Mouse (Mus musculus): ENCODE data around the gene Meioc. TPM values are rescaled to one million over a fixed set of nuclear protein-coding genes. Genes with fewer than 3 reads are reported as not detected.
"Not testable (repeated sequence)": the region's sequence is repeated elsewhere in the genome, so short reads cannot be mapped to it uniquely, and the experiment has no call there.

Meioc gene
- polyA plus RNA-seq, 1 experiment from 2014 or later: 1.1 TPM

GRCm38 (mm10) chr11:102697338-102698017, 34.0 kb downstream of the Meioc start, which contains the start of gene Ccdc43:
Gene Ccdc43, minus strand, starts transcription at chr11:102697782.
- H3K27me3 ChIP-seq: no peaks in the 10 kb centered on the region
- under 1% methylated on average over 49 of the region's 49 CpGs for WGBS
- H3K4me1 ChIP-seq: peaks cover 15% of the 10 kb centered on the region
- H3K4me2 ChIP-seq (replicated peaks): peak within 1 kb of the TSS; percentile 66
- H3K9me3 ChIP-seq: no peaks in the 10 kb centered on the region
- H3K27ac ChIP-seq: peak within 1 kb of the TSS; percentile 22; the same call in 1 of the 2 replicates
- H3K36me3 ChIP-seq: peaks cover 17% of the 10 kb centered on the region
- peak within 1 kb of the TSS; percentile 81 for H3K9ac ChIP-seq
- H3K4me3 ChIP-seq: peak within 1 kb of the TSS; percentile 66
- ATAC-seq (ENCODE audit: low FRiP score, low read depth): peak; percentile 90

DNA sequence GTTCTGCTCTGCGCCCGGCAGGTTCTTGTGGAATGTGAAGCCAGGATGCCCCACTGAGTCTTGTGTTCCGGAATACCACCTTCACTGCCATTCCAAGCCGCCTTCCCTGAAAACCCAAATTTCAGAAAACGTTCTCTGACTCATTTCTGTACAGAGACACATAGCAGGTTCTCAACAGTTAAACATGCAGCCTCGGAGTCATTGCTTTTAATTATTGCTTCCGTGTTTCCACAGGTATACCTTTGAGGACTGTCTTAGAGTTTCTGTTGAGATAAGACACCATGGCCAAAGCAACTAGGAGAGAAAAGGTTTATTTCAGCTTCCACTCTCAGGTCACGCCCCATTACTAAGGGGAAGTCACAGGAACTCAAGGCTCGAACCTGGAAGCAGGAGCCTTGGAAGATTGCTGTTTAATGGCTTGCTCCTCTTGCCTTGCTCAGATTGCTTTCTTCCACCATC, 34.5 kb downstream of the Meioc start:
- no peaks in the 10 kb centered on the region for H3K27me3 ChIP-seq
- no peak for ATAC-seq (ENCODE audit: low FRiP score, low read depth)
- H3K27ac ChIP-seq: peak overlapping the region; percentile 22; the same call in 1 of the 2 replicates
- 17% methylated on average over 9 of the region's 9 CpGs for WGBS
- H3K4me2 ChIP-seq (replicated peaks): peak overlapping the region; percentile 66
- H3K36me3 ChIP-seq: peaks cover 14% of the 10 kb centered on the region
- H3K4me1 ChIP-seq: peaks cover 15% of the 10 kb centered on the region
- peak overlapping the region; percentile 66 for H3K4me3 ChIP-seq
- peak overlapping the region; percentile 81 for H3K9ac ChIP-seq
- H3K9me3 ChIP-seq: no peaks in the 10 kb centered on the region

GRCm38 (mm10) chr11:102702206-102702605, 38.7 kb downstream of the Meioc start:
- not testable (repeated sequence) for H3K36me3 ChIP-seq; ATAC-seq (ENCODE audit: low FRiP score, low read depth); H3K4me2 ChIP-seq (replicated peaks); H3K9me3 ChIP-seq; H3K4me3 ChIP-seq; H3K27ac ChIP-seq; H3K27me3 ChIP-seq; H3K9ac ChIP-seq; H3K4me1 ChIP-seq
- 90% methylated on average over 6 of the region's 6 CpGs for WGBS

GRCm38 (mm10) chr11:102712411-102712810, 48.9 kb downstream of the Meioc start:
- Histone ChIP-seq H3K27ac (no peak overlapping the region), H3K36me3 (no peaks in the 10 kb centered on the region), H3K4me2 (replicated peaks) (no peak overlapping the region), H3K4me3 (no peak overlapping the region), H3K9me3 (0 out of 2 replicates have a peak, but pooled peaks cover 8% of the 10 kb centered on the region), H3K9ac (no peak overlapping the region), H3K4me1 (no peaks in the 10 kb centered on the region), H3K27me3 (no peaks in the 10 kb centered on the region)
- WGBS: 91% methylated on average over 4 of the region's 4 CpGs
- ATAC-seq (ENCODE audit: low FRiP score, low read depth): no peak

- not testable (repeated sequence) for H3K27me3 ChIP-seq; H3K4me2 ChIP-seq (replicated peaks); H3K9ac ChIP-seq; ATAC-seq (ENCODE audit: low FRiP score, low read depth); H3K27ac ChIP-seq; H3K4me3 ChIP-seq; H3K36me3 ChIP-seq; H3K9me3 ChIP-seq; H3K4me1 ChIP-seq
- 79% methylated on average over 2 of the region's 2 CpGs for WGBS
Observed at GRCm38 (mm10) chr11:102714578-102714977, 51.1 kb downstream of the Meioc start.

GRCm38 (mm10) chr11:102716135-102716534, 52.6 kb downstream of the Meioc start:
- Histone ChIP-seq H3K9ac (no peak overlapping the region), H3K4me1 (no peaks in the 10 kb centered on the region), H3K36me3 (no peaks in the 10 kb centered on the region), H3K4me2 (replicated peaks) (no peak overlapping the region), H3K27ac (no peak overlapping the region), H3K9me3 (0 out of 2 replicates have a peak, but pooled peaks cover 8% of the 10 kb centered on the region), H3K27me3 (no peaks in the 10 kb centered on the region), H3K4me3 (no peak overlapping the region)
- 68% methylated on average over 7 of the region's 7 CpGs for WGBS
- no peak for ATAC-seq (ENCODE audit: low FRiP score, low read depth)

- Histone ChIP-seq H3K4me3 (no peak overlapping the region), H3K9me3 (no peaks in the 10 kb centered on the region), H3K4me2 (replicated peaks) (no peak overlapping the region), H3K36me3 (no peaks in the 10 kb centered on the region), H3K4me1 (no peaks in the 10 kb centered on the region), H3K9ac (no peak overlapping the region), H3K27ac (no peak overlapping the region), H3K27me3 (peaks cover 3% of the 10 kb centered on the region; the same call in 1 of the 2 replicates)
- WGBS: 23% methylated on average over 3 of the region's 3 CpGs
- ATAC-seq (ENCODE audit: low FRiP score, low read depth): no peak
Observed at GRCm38 (mm10) chr11:102725574-102725973, 62.1 kb downstream of the Meioc start.

GRCm38 (mm10) chr11:102728614-102729013, 65.1 kb downstream of the Meioc start:
- no peak for ATAC-seq (ENCODE audit: low FRiP score, low read depth)
- 33% methylated on average over 7 of the region's 7 CpGs for WGBS
- Histone ChIP-seq H3K4me3 (no peak overlapping the region), H3K27ac (no peak overlapping the region), H3K36me3 (no peaks in the 10 kb centered on the region), H3K27me3 (peaks cover 1% of the 10 kb centered on the region; the same call in 1 of the 2 replicates), H3K9ac (no peak overlapping the region), H3K4me2 (replicated peaks) (no peak overlapping the region), H3K9me3 (no peaks in the 10 kb centered on the region), H3K4me1 (no peaks in the 10 kb centered on the region)

DNA sequence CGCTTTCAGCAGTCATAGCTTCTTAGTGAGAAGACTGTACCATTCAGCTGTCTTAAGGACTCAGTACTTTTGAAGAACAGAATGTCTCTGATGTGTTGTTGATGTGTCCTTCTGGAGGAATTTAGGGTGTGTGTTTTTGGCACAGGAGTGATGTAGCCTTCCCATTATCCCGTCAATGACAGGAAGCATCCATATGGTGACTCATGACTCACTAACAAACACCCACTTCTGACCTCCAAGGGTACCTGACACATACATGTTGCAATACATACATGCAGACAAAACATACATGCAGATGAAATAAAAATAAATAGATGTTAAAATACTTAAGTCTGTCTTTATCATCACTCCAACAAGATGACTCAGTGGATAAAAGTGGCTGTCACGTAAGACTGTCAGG, 66.3 kb downstream of the Meioc start:
- Histone ChIP-seq H3K4me3 (no peak overlapping the region), H3K27ac (no peak overlapping the region), H3K36me3 (no peaks in the 10 kb centered on the region), H3K9me3 (no peaks in the 10 kb centered on the region), H3K4me1 (no peaks in the 10 kb centered on the region), H3K4me2 (replicated peaks) (no peak overlapping the region), H3K27me3 (no peaks in the 10 kb centered on the region), H3K9ac (no peak overlapping the region)
- no peak for ATAC-seq (ENCODE audit: low FRiP score, low read depth)
- 83% methylated on average over 3 of the region's 3 CpGs for WGBS

GRCm38 (mm10) chr11:102731366-102731765, 67.8 kb downstream of the Meioc start:
- Histone ChIP-seq H3K4me1 (no peaks in the 10 kb centered on the region), H3K4me3 (no peak overlapping the region), H3K9ac (no peak overlapping the region), H3K9me3 (no peaks in the 10 kb centered on the region), H3K27me3 (no peaks in the 10 kb centered on the region), H3K4me2 (replicated peaks) (no peak overlapping the region), H3K36me3 (no peaks in the 10 kb centered on the region), H3K27ac (no peak overlapping the region)
- WGBS: 81% methylated on average over 6 of the region's 6 CpGs
- ATAC-seq (ENCODE audit: low FRiP score, low read depth): no peak

Measured in limb, embryonic 13.5 days (tissue).